Mouse (Mus musculus) layer of hippocampus, adult 11-12 months (tissue): ENCODE results near the gene Cacul1.
"Not testable (repeated sequence)": the region's sequence is repeated elsewhere in the genome, so short reads cannot be mapped to it uniquely, and the experiment has no call there.

Source experiments
- DNase-seq: peaks from one replicate; pipeline ENCODE4 v3.0.0; 2022; ENCODE audit warnings: low spot score

The Cacul1 gene

GRCm38 (mm10) chr19:60580582-60581339 is at the start of gene Cacul1:
TSS of gene Cacul1 (minus strand) at chr19:60581025.
- DNase-seq, result peak; percentile 96

- DNase-seq, result no peak
Measured at GRCm38 (mm10) chr19:60619420-60619819, 38.6 kb upstream of the Cacul1 start.

GRCm38 (mm10) chr19:60617007-60617406 is 36.2 kb upstream of the Cacul1 start:
- DNase-seq, result no peak

GRCm38 (mm10) chr19:60615470-60616200 is 34.8 kb upstream of the Cacul1 start:
- DNase-seq, result peak; percentile 5

- peak; percentile 9 for DNase-seq
Measured at GRCm38 (mm10) chr19:60611525-60612215, 30.8 kb upstream of the Cacul1 start.

GRCm38 (mm10) chr19:60608766-60609165 is 27.9 kb upstream of the Cacul1 start:
- DNase-seq, result no peak

- DNase-seq, result no peak
Measured at GRCm38 (mm10) chr19:60603586-60603985, 22.8 kb upstream of the Cacul1 start.

- DNase-seq, result not testable (repeated sequence)
Measured at GRCm38 (mm10) chr19:60602066-60602465, 21.2 kb upstream of the Cacul1 start.

- no peak for DNase-seq
Measured at GRCm38 (mm10) chr19:60598025-60598697, 17.3 kb upstream of the Cacul1 start.

GRCm38 (mm10) chr19:60589646-60590045 is 8.8 kb upstream of the Cacul1 start:
- no peak for DNase-seq

- no peak for DNase-seq
Measured at GRCm38 (mm10) chr19:60586652-60587051, 5.8 kb upstream of the Cacul1 start.

GRCm38 (mm10) chr19:60583201-60583600 is 2.4 kb upstream of the Cacul1 start:
- no peak for DNase-seq

GRCm38 (mm10) chr19:60581377-60582290 is 809 bp upstream of the Cacul1 start:
- DNase-seq, result no peak

- peak; percentile 40 for DNase-seq
Measured at GRCm38 (mm10) chr19:60579771-60580581, 849 bp downstream of the Cacul1 start.

GRCm38 (mm10) chr19:60576741-60577140 is 4.1 kb downstream of the Cacul1 start:
- DNase-seq, result no peak

GRCm38 (mm10) chr19:60560497-60560896 is 20.3 kb downstream of the Cacul1 start:
- DNase-seq, result no peak

- no peak for DNase-seq
Measured at GRCm38 (mm10) chr19:60554866-60555438, 25.9 kb downstream of the Cacul1 start.

GRCm38 (mm10) chr19:60553501-60553900 is 27.3 kb downstream of the Cacul1 start:
- peak; percentile 63 for DNase-seq

GRCm38 (mm10) chr19:60543302-60543701 is 37.5 kb downstream of the Cacul1 start:
- no peak for DNase-seq

GRCm38 (mm10) chr19:60531897-60532296 is 48.9 kb downstream of the Cacul1 start:
- DNase-seq, result no peak
